Mouse (Mus musculus): ENCODE results near the gene Fahd1.

DNA sequence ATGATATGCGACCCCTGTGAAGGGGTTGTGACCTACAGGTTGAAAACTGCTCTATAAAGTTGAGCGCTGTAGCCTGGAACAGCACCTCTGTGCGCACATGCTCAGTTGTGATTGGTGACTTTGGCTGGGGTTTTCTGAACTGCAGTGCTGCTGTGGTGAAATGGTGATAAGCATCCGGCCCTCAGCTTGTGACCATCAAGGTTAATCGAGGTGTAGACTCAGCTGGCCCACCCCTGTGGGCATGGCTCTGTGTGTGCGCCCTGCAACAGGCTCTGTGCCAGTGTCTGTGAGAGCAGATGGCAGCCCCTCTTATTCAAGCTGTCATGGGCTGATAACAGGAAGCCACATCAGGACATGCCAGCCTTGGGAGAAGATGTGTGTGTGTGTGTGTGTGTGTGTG, 8.8 kb upstream of the Fahd1 start:
- no peak for TF ChIP-seq CTCF (IDR thresholded peaks at IDR 0.05; ENCODE audit: control insufficient read depth, insufficient read depth, insufficient read length)
- TF ChIP-seq MAX (IDR thresholded peaks at IDR 0.05): no peak
